Mouse (Mus musculus): Measurements from ENCODE around the gene Syk. TPM values are rescaled to one million over a fixed set of nuclear protein-coding genes. Genes with fewer than 3 reads are reported as not detected.

The Syk gene
- polyA plus RNA-seq, 1 experiment from 2014 or later, result 10.1 TPM

DNA sequence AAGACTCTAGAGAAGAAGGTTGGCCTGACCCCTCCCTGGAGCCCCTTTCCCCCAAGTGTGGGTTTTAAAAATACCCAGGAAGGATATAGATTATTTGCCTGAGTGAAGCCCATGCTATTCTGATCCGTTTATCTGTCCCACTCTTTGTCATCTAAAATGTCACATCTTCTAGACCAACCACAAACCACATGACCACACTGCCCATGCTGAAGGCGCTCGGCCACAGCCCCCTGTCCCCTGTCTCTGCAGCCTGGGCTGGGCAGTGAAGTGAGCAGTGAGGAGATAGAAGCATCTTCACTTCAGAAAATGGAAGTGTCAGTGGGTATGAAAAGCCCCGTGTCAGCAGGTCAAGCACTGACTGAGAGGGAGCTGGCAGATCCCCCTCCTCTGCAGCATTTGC, 40.3 kb upstream of the Syk start:
- DNase-seq (ENCODE audit: low spot score) (no peak), ATAC-seq (replicated peaks; ENCODE audit: low FRiP score) (no peak; the same call in 1 of the 2 replicates)
- no peaks in the 10 kb centered on the region for H3K4me1 ChIP-seq (replicated peaks; ENCODE audit: control insufficient read depth, insufficient read depth, low read length)
- H3K36me3 ChIP-seq (ENCODE audit: control insufficient read depth, insufficient read depth, low read length), result no peaks in the 10 kb centered on the region
- H3K27ac ChIP-seq (ENCODE audit: low read depth, low read length), result no peak overlapping the region
- no peaks in the 10 kb centered on the region for H3K9me3 ChIP-seq (ENCODE audit: control insufficient read depth, low read length)
- no peak overlapping the region for H3K4me2 ChIP-seq
- 36% methylated on average over 4 of the region's 4 CpGs for WGBS
- H3K9ac ChIP-seq (ENCODE audit: low read depth, low read length), result no peak overlapping the region
- H3K27me3 ChIP-seq (replicated peaks; ENCODE audit: control insufficient read depth, insufficient read depth, low read length), result no peaks in the 10 kb centered on the region
- H3K4me3 ChIP-seq (ENCODE audit: low read depth, low read length), result no peak overlapping the region

DNA sequence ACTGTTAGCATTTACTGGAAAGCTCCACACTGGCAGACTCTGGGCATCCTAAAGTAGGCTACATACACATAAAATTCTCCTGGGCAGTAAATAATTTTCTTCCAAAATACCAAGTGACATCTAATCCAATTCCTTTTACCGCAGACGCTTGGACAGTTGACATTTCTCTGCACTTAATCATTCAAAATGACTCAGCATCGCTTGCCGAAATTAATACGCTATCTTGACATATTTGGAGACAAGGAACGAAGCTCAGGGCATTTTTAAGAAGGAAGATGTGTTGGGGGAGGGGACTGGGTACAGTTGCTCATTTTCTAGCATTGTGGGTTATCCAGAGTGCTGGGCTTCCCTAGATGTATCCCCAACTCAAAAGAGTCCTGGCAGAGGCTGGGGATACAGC, 36.7 kb upstream of the Syk start:
- ATAC-seq (replicated peaks; ENCODE audit: low FRiP score) (no peak), DNase-seq (ENCODE audit: low spot score) (no peak)
- no peaks in the 10 kb centered on the region for H3K27me3 ChIP-seq (replicated peaks; ENCODE audit: control insufficient read depth, insufficient read depth, low read length)
- no peak overlapping the region for H3K4me3 ChIP-seq (ENCODE audit: low read depth, low read length)
- WGBS, result 66% methylated on average over 6 of the region's 6 CpGs
- no peak overlapping the region for H3K4me2 ChIP-seq
- no peak overlapping the region for H3K27ac ChIP-seq (ENCODE audit: low read depth, low read length)
- H3K36me3 ChIP-seq (ENCODE audit: control insufficient read depth, insufficient read depth, low read length), result no peaks in the 10 kb centered on the region
- no peaks in the 10 kb centered on the region for H3K4me1 ChIP-seq (replicated peaks; ENCODE audit: control insufficient read depth, insufficient read depth, low read length)
- no peaks in the 10 kb centered on the region for H3K9me3 ChIP-seq (ENCODE audit: control insufficient read depth, low read length)
- no peak overlapping the region for H3K9ac ChIP-seq (ENCODE audit: low read depth, low read length)

DNA sequence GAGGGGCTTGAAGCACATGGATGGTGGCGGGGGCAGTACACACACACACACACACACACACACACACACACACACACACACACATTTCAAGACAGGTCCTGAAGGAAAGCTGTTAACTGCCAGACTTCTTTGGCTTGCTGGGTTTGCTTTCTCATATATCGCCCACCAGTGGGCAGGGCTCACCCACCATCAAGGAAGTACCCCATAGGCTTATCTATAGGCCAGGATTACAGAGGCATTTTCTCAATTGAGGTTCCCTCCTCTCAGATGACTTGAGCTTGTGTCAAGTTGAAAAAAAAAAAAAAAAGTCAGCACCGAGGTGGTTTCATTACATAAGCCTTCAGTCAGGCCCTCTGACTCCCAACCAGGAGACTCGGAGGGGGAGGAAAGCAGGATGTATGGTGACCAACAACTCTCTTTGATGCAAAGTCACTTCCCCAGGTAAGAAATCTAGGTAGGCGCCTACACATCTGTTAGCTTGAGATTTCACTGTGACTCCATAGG, 32.2 kb upstream of the Syk start:
- ATAC-seq (replicated peaks; ENCODE audit: low FRiP score), result no peak
- no peaks in the 10 kb centered on the region for H3K27me3 ChIP-seq (replicated peaks; ENCODE audit: control insufficient read depth, insufficient read depth, low read length)
- no peak for DNase-seq (ENCODE audit: low spot score)
- H3K4me2 ChIP-seq, result no peak overlapping the region
- H3K4me1 ChIP-seq (replicated peaks; ENCODE audit: control insufficient read depth, insufficient read depth, low read length), result no peaks in the 10 kb centered on the region; the same call in 1 of the 2 replicates
- no peak overlapping the region for H3K4me3 ChIP-seq (ENCODE audit: low read depth, low read length)
- 50% methylated on average over 5 of the region's 5 CpGs for WGBS
- no peaks in the 10 kb centered on the region for H3K9me3 ChIP-seq (ENCODE audit: control insufficient read depth, low read length)
- H3K9ac ChIP-seq (ENCODE audit: low read depth, low read length), result no peak overlapping the region
- no peaks in the 10 kb centered on the region for H3K36me3 ChIP-seq (ENCODE audit: control insufficient read depth, insufficient read depth, low read length)
- no peak overlapping the region for H3K27ac ChIP-seq (ENCODE audit: low read depth, low read length)

DNA sequence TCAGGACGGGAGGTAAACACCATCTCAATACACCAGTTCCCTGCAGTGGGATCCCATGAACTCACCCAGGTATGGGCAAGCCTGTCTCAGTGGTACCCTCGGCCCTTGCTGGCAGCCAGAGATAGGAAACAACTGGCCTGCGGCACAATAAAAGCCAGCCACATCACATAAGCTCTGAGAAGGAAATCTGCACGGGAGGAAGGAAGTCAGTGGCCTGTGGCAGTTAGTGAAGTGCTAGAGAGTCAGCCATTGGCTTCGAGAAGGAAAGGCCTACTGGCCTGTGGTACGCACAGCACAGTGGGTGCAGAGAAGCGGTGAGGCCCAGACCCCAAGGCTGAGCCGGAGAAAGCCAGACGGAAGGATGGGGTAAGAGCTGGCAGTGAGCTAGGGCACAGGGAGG, 31.7 kb upstream of the Syk start:
- no peak overlapping the region for H3K4me3 ChIP-seq (ENCODE audit: low read depth, low read length)
- H3K27ac ChIP-seq (ENCODE audit: low read depth, low read length), result no peak overlapping the region
- H3K9ac ChIP-seq (ENCODE audit: low read depth, low read length), result no peak overlapping the region
- H3K36me3 ChIP-seq (ENCODE audit: control insufficient read depth, insufficient read depth, low read length), result no peaks in the 10 kb centered on the region
- H3K9me3 ChIP-seq (ENCODE audit: control insufficient read depth, low read length), result no peaks in the 10 kb centered on the region
- no peak overlapping the region for H3K4me2 ChIP-seq
- no peaks in the 10 kb centered on the region for H3K27me3 ChIP-seq (replicated peaks; ENCODE audit: control insufficient read depth, insufficient read depth, low read length)
- ATAC-seq (replicated peaks; ENCODE audit: low FRiP score) (no peak; the same call in 1 of the 2 replicates), DNase-seq (ENCODE audit: low spot score) (no peak)
- no peaks in the 10 kb centered on the region; the same call in 1 of the 2 replicates for H3K4me1 ChIP-seq (replicated peaks; ENCODE audit: control insufficient read depth, insufficient read depth, low read length)
- 49% methylated on average over 9 of the region's 9 CpGs for WGBS

DNA sequence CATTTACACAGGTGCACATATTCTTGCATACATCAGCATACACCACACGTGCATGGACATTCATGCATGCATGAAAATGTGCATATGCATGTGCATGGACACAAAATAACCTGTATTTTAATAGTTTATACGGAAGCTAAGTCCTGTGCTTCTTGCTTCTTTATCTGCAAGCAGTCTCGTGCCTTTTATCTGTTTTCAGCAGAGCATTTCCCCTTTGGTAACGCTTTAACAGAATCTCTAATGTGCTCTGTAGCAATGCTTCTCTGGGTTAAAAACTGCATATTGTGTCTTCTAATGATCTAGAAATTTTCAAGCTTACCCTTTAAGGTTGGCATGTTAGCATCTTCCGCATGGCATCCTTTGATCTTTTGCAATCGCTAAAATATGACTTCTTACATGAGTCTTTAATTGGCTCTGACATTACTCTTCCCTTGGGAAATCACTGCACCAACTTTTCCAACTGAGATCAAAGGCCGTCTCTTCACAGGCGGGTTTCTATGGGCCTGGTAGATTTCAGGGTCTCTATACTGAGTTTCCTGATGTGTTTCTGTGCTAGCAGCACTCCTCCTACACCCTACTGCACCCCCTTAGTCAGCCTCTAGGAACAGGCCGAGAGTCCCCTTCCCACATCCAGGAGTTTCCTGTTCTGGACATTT, 30.0 kb upstream of the Syk start:
- Histone ChIP-seq H3K9ac (ENCODE audit: low read depth, low read length) (no peak overlapping the region), H3K9me3 (ENCODE audit: control insufficient read depth, low read length) (no peaks in the 10 kb centered on the region), H3K27me3 (replicated peaks; ENCODE audit: control insufficient read depth, insufficient read depth, low read length) (no peaks in the 10 kb centered on the region), H3K36me3 (ENCODE audit: control insufficient read depth, insufficient read depth, low read length) (no peaks in the 10 kb centered on the region), H3K4me3 (ENCODE audit: low read depth, low read length) (no peak overlapping the region), H3K4me1 (replicated peaks; ENCODE audit: control insufficient read depth, insufficient read depth, low read length) (no peaks in the 10 kb centered on the region; the same call in 1 of the 2 replicates), H3K4me2 (no peak overlapping the region; the same call in 1 of the 2 replicates), H3K27ac (ENCODE audit: low read depth, low read length) (no peak overlapping the region)
- WGBS, result 59% methylated on average over 9 of the region's 9 CpGs
- no peak for ATAC-seq (replicated peaks; ENCODE audit: low FRiP score)
- no peak for DNase-seq (ENCODE audit: low spot score)

DNA sequence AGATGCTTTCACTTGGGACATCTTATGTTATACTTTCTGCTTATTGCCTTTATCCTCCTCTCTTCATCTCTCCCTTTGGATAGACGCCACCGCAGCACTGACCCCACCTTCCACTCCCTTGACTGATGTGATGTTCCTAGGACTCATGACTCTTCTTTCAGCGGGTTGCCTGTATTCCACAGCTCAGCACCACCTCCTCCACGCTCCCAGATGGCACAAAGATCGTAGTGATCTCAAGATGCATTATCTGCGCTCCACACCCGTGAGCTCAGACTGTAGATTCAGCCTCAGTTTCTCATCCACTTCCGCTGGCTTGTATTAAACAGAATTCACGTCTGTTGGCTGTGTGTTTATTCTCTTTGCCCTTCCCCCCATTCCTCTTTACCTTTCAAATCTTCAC, 28.3 kb upstream of the Syk start:
- 82% methylated on average over 9 of the region's 9 CpGs for WGBS

DNA sequence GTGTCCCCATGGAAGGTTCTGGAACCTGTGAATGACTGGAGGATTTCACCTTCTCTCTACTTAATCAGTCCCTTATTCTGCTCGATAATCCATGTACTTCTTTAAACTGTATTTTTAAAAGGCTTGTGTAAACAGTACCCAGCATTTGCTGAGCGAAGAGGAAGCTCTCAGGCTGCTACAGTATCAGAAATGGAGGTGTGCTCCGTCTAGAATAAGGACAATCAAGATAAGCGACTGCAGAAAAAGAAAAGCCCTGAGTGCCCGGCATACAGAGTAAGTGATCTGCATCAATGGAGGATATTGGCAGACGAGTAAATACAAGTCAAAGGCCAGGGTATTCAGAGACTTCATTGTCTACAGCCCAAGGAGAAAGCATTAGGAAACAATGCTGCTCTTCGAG, 25.6 kb upstream of the Syk start:
- no peaks in the 10 kb centered on the region for H3K9me3 ChIP-seq (ENCODE audit: control insufficient read depth, low read length)
- WGBS, result 67% methylated on average over 7 of the region's 7 CpGs
- DNase-seq (ENCODE audit: low spot score) (no peak), ATAC-seq (replicated peaks; ENCODE audit: low FRiP score) (no peak)
- H3K27me3 ChIP-seq (replicated peaks; ENCODE audit: control insufficient read depth, insufficient read depth, low read length), result no peaks in the 10 kb centered on the region
- no peak overlapping the region for H3K4me2 ChIP-seq
- H3K4me3 ChIP-seq (ENCODE audit: low read depth, low read length), result no peak overlapping the region
- no peaks in the 10 kb centered on the region for H3K36me3 ChIP-seq (ENCODE audit: control insufficient read depth, insufficient read depth, low read length)
- no peak overlapping the region for H3K9ac ChIP-seq (ENCODE audit: low read depth, low read length)
- no peaks in the 10 kb centered on the region; the same call in 1 of the 2 replicates for H3K4me1 ChIP-seq (replicated peaks; ENCODE audit: control insufficient read depth, insufficient read depth, low read length)
- no peak overlapping the region for H3K27ac ChIP-seq (ENCODE audit: low read depth, low read length)

More for the DNA sequence above, 28.3 kb upstream of the Syk start:
- ATAC-seq (replicated peaks; ENCODE audit: low FRiP score) (no peak), DNase-seq (ENCODE audit: low spot score) (no peak)
- Histone ChIP-seq H3K9me3 (ENCODE audit: control insufficient read depth, low read length) (no peaks in the 10 kb centered on the region), H3K4me1 (replicated peaks; ENCODE audit: control insufficient read depth, insufficient read depth, low read length) (no peaks in the 10 kb centered on the region; the same call in 1 of the 2 replicates), H3K27me3 (replicated peaks; ENCODE audit: control insufficient read depth, insufficient read depth, low read length) (no peaks in the 10 kb centered on the region), H3K27ac (ENCODE audit: low read depth, low read length) (no peak overlapping the region), H3K36me3 (ENCODE audit: control insufficient read depth, insufficient read depth, low read length) (no peaks in the 10 kb centered on the region), H3K4me2 (no peak overlapping the region), H3K9ac (ENCODE audit: low read depth, low read length) (no peak overlapping the region), H3K4me3 (ENCODE audit: low read depth, low read length) (no peak overlapping the region)

DNA sequence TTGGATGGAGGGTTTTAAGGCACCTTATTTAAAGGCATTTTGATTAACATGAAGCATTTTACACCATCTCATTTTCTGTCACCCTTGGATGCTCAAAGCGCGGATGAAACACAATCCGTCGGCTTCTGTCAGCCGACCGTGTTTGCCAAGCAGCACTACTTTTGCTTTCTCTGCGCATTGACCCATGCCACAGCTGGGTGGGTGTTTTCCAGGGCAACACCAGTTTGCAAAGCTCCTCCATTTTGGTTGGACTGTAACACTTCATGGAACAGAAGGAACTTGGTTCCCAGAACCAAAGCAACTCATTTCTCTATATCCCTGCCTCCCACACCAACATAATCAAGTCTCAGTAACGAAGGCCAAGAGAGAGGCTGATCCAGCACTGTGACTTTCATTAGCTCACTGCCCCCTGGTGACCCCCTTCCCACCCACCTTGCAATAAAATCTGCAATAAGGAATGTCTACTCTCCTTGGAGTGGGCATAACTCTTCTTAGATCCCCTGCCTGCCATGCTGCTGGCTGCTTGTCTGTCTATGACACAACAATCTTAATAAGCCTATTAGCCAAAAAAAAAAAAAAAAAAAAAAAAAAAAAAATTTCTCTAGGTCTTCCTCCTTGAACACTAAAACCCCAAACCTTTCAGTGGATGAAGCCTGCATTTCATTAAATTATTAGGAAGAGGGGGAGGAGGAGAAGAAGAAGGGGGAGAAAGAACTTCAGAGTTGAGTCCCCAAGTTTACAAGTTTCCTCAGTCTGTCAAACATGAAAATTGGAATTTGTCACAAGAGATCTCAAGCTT, 21.4 kb upstream of the Syk start:
- H3K9ac ChIP-seq (ENCODE audit: low read depth, low read length), result no peak overlapping the region
- no peak overlapping the region for H3K4me2 ChIP-seq
- no peak overlapping the region for H3K4me3 ChIP-seq (ENCODE audit: low read depth, low read length)
- ATAC-seq (replicated peaks; ENCODE audit: low FRiP score), result no peak
- 84% methylated on average over 8 of the region's 8 CpGs for WGBS
- no peaks in the 10 kb centered on the region for H3K4me1 ChIP-seq (replicated peaks; ENCODE audit: control insufficient read depth, insufficient read depth, low read length)
- no peaks in the 10 kb centered on the region for H3K36me3 ChIP-seq (ENCODE audit: control insufficient read depth, insufficient read depth, low read length)
- no peak for DNase-seq (ENCODE audit: low spot score)
- H3K9me3 ChIP-seq (ENCODE audit: control insufficient read depth, low read length), result no peaks in the 10 kb centered on the region
- no peak overlapping the region for H3K27ac ChIP-seq (ENCODE audit: low read depth, low read length)
- no peaks in the 10 kb centered on the region for H3K27me3 ChIP-seq (replicated peaks; ENCODE audit: control insufficient read depth, insufficient read depth, low read length)

All from liver, embryonic 11.5 days (tissue).